Mouse (Mus musculus) ES-CJ7 (cell line): ENCODE data around the gene Ptn.
"Not testable (repeated sequence)": the region's sequence is repeated elsewhere in the genome, so short reads cannot be mapped to it uniquely, and the experiment has no call there.

Experiments
- DNase-seq: peaks from one replicate; pipeline ENCODE4 v3.0.0; 2011; ENCODE audit warnings: low read depth, low spot score

Ptn gene

GRCm38 (mm10) chr6:36766941-36767340, 43.1 kb downstream of the Ptn start:
- DNase-seq, result no peak

GRCm38 (mm10) chr6:36755001-36755885, 54.8 kb downstream of the Ptn start:
- peak; percentile 4 for DNase-seq

- no peak for DNase-seq
Measured at GRCm38 (mm10) chr6:36752887-36753286, 57.1 kb downstream of the Ptn start.

GRCm38 (mm10) chr6:36739811-36740210, 70.2 kb downstream of the Ptn start:
- DNase-seq, result no peak

GRCm38 (mm10) chr6:36736763-36737162, 73.3 kb downstream of the Ptn start:
- no peak for DNase-seq

- DNase-seq, result not testable (repeated sequence)
Measured at GRCm38 (mm10) chr6:36735622-36736021, 74.4 kb downstream of the Ptn start.

GRCm38 (mm10) chr6:36729811-36730210, 80.2 kb downstream of the Ptn start:
- DNase-seq, result not testable (repeated sequence)

GRCm38 (mm10) chr6:36728079-36728478, 81.9 kb downstream of the Ptn start:
- DNase-seq, result no peak

- no peak for DNase-seq
Measured at GRCm38 (mm10) chr6:36725509-36726160, 84.4 kb downstream of the Ptn start.

GRCm38 (mm10) chr6:36722769-36723549, 87.1 kb downstream of the Ptn start:
- no peak for DNase-seq

- no peak for DNase-seq
Measured at GRCm38 (mm10) chr6:36713329-36713728, 96.7 kb downstream of the Ptn start.

GRCm38 (mm10) chr6:36695481-36695880, 114.5 kb downstream of the Ptn start:
- no peak for DNase-seq

- peak; percentile 66 for DNase-seq
Measured at GRCm38 (mm10) chr6:36691497-36691896, 118.5 kb downstream of the Ptn start.

- no peak for DNase-seq
Measured at GRCm38 (mm10) chr6:36690941-36691340, 119.1 kb downstream of the Ptn start.

GRCm38 (mm10) chr6:36676710-36677691, 133.0 kb downstream of the Ptn start:
- DNase-seq, result no peak

- DNase-seq, result no peak
Measured at GRCm38 (mm10) chr6:36672399-36673221, 137.4 kb downstream of the Ptn start.

GRCm38 (mm10) chr6:36671274-36671673, 138.7 kb downstream of the Ptn start:
- no peak for DNase-seq
